ENCODE assay signal across 8 mouse cellular contexts in genomic region chr2:28641435-28641941, GRCm38 (mm10). TPM values are rescaled to one million over a fixed set of nuclear protein-coding genes. Genes with fewer than 3 reads are reported as not detected.
A peak's percentile ranks its signal among the peaks of the same experiment; 100 is the strongest.
DNase-seq lines count a peak whose midpoint lies in the region; ATAC-seq and TF ChIP-seq lines count a peak whose summit lies in the region.

No protein-coding gene starts in this region.

- no peaks in the 10 kb centered on the region for H3K27me3 ChIP-seq in erythroblast, embryonic 14.5 days (ENCODE audit: control insufficient read depth)
- H3K27me3 ChIP-seq in thymus, adult 2 months (ENCODE audit: control insufficient read depth, insufficient read depth, low read length): no peaks in the 10 kb centered on the region
- no peaks in the 10 kb centered on the region for H3K27me3 ChIP-seq in hindbrain, embryonic 14.5 days (ENCODE audit: control insufficient read depth, insufficient read depth, low read length)
- H3K27me3 ChIP-seq in liver, embryonic 13.5 days: no peaks in the 10 kb centered on the region

- H3K4me3 ChIP-seq in erythroblast, embryonic 14.5 days (replicated peaks): peak overlapping the region; percentile 94
- H3K4me3 ChIP-seq in thymus, adult 2 months (ENCODE audit: control insufficient read depth, insufficient read depth, low read length): peak overlapping the region; percentile 86
- peak overlapping the region; percentile 98 for H3K4me3 ChIP-seq in hindbrain, embryonic 14.5 days (replicated peaks; ENCODE audit: low read length)
- peak overlapping the region; percentile 100 for H3K4me3 ChIP-seq in liver, embryonic 13.5 days (replicated peaks)

- no peak for DNase-seq in thymus, adult 2 months
- no peak for DNase-seq in thymus, postnatal 0 days (ENCODE audit: low spot score)
- no peak for DNase-seq in hindbrain, embryonic 14.5 days (ENCODE audit: low spot score)
- peak; percentile 29 for DNase-seq in liver, embryonic 13.5 days
- DNase-seq in right cerebral cortex, postnatal 36 days (ENCODE audit: low spot score in 2 of 2): peak; percentile 14 to 20
- no peak for DNase-seq in urinary bladder, postnatal 36 days (ENCODE audit: low spot score in 2 of 2)

- ATAC-seq in erythroblast, adult 5-6 weeks (replicated peaks; ENCODE audit: low FRiP score, poor library complexity, severe bottlenecking): no peak
- ATAC-seq in hindbrain, embryonic 14.5 days (ENCODE audit: low FRiP score): peak; percentile 75
- peak; percentile 55 for ATAC-seq in liver, embryonic 13.5 days (ENCODE audit: low read depth)

- under 1% methylated on average over 43 of the region's 43 CpGs for WGBS in thymus, adult 2 months
- 1% methylated on average over 43 of the region's 43 CpGs for WGBS in hindbrain, embryonic 14.5 days
- under 1% methylated on average over 42 of the region's 43 CpGs for WGBS in liver, embryonic 13.5 days (ENCODE audit: insufficient replicate concordance)

- peaks cover 62% of the 10 kb centered on the region for H3K4me1 ChIP-seq in erythroblast, embryonic 14.5 days (ENCODE audit: control insufficient read depth)
- H3K4me1 ChIP-seq in thymus, adult 2 months (replicated peaks; ENCODE audit: control insufficient read depth, insufficient read depth, low read length): peaks cover 14% of the 10 kb centered on the region
- H3K4me1 ChIP-seq in hindbrain, embryonic 14.5 days (replicated peaks; ENCODE audit: control insufficient read depth, insufficient read depth, low read length): peaks cover 27% of the 10 kb centered on the region
- peaks cover 70% of the 10 kb centered on the region for H3K4me1 ChIP-seq in liver, embryonic 13.5 days (replicated peaks)

- no peak for TF ChIP-seq POLR2A in thymus, adult 2 months (IDR thresholded peaks at IDR 0.05; ENCODE audit: control insufficient read depth, extremely low read depth, insufficient read depth, low read length, poor library complexity)

- TF ChIP-seq CTCF in thymus, adult 2 months (IDR thresholded peaks at IDR 0.05; ENCODE audit: borderline replicate concordance, control insufficient read depth, extremely low read depth, insufficient read depth, low read length, poor library complexity): no peak

- no peaks in the 10 kb centered on the region for H3K9me3 ChIP-seq in erythroblast, embryonic 14.5 days (ENCODE audit: control insufficient read depth, low read length)
- no peaks in the 10 kb centered on the region for H3K9me3 ChIP-seq in hindbrain, embryonic 14.5 days (ENCODE audit: control insufficient read depth, low read length)
- no peaks in the 10 kb centered on the region for H3K9me3 ChIP-seq in liver, embryonic 13.5 days (replicated peaks)

- no peaks in the 10 kb centered on the region; the same call in 1 of the 2 replicates for H3K36me3 ChIP-seq in erythroblast, embryonic 14.5 days (ENCODE audit: control insufficient read depth)
- H3K36me3 ChIP-seq in thymus, adult 2 months (ENCODE audit: control insufficient read depth, insufficient read depth, low read length): no peaks in the 10 kb centered on the region
- H3K36me3 ChIP-seq in hindbrain, embryonic 14.5 days (replicated peaks; ENCODE audit: control insufficient read depth, insufficient read depth): no peaks in the 10 kb centered on the region
- H3K36me3 ChIP-seq in liver, embryonic 13.5 days: no peaks in the 10 kb centered on the region

- peak overlapping the region; percentile 63 for H3K4me2 ChIP-seq in hindbrain, embryonic 14.5 days (replicated peaks)
- peak overlapping the region; percentile 92 for H3K4me2 ChIP-seq in liver, embryonic 13.5 days

- H3K27ac ChIP-seq in thymus, adult 2 months (ENCODE audit: control insufficient read depth, insufficient read depth, low read length): no peak overlapping the region; the same call in 1 of the 2 replicates
- H3K27ac ChIP-seq in hindbrain, embryonic 14.5 days: peak overlapping the region; percentile 95
- H3K27ac ChIP-seq in liver, embryonic 13.5 days: peak overlapping the region; percentile 90

- H3K9ac ChIP-seq in hindbrain, embryonic 14.5 days: peak overlapping the region; percentile 94
- peak overlapping the region; percentile 96 for H3K9ac ChIP-seq in liver, embryonic 13.5 days

RNA-seq across cellular contexts. Expression of gene Tsc1, which starts 0.5 kb away (rescaled TPM):
- polyA plus RNA-seq in erythroblast, embryonic 14.5 days (2012): 0.56 and 0.79 TPM in 2 replicates
- total RNA-seq in erythroblast, adult 5-6 weeks (2015; ENCODE audit: low replicate concordance): 26.3 and 27.9 TPM in 2 replicates
- 31.6 and 53.1 TPM in 2 replicates for total RNA-seq in erythroblast, adult 5-6 weeks (2017; ENCODE audit: low replicate concordance)
- polyA plus RNA-seq in thymus, adult 2 months (2012; rRNA removed): 24.7 and 25.3 TPM in 2 replicates
- polyA plus RNA-seq in thymus, postnatal 0 days (2015; fragmentation: Nextera tagmentation; extraction: Ambion mirVana): 8.0 and 10.8 TPM in 2 replicates
- polyA plus RNA-seq in hindbrain, embryonic 14.5 days (2014; fragmentation: Nextera tagmentation; extraction: Ambion mirVana): 29.2 and 29.4 TPM in 2 replicates
- polyA plus RNA-seq in liver, embryonic 13.5 days (2015; fragmentation: Nextera tagmentation; extraction: Ambion mirVana): 7.8 and 8.4 TPM in 2 replicates

RNA-seq across cellular contexts. Expression of gene Gfi1b, which starts 19.7 kb away (rescaled TPM):
- 35.4 and 47.5 TPM in 2 replicates for polyA plus RNA-seq in erythroblast, embryonic 14.5 days (2012)
- 45.9 and 46.2 TPM in 2 replicates for total RNA-seq in erythroblast, adult 5-6 weeks (2015; ENCODE audit: low replicate concordance)
- total RNA-seq in erythroblast, adult 5-6 weeks (2017; ENCODE audit: low replicate concordance): 26.5 and 53.9 TPM in 2 replicates
- polyA plus RNA-seq in thymus, adult 2 months (2012; rRNA removed): 1.8 and 2.0 TPM in 2 replicates
- 1.1 and 1.8 TPM in 2 replicates for polyA plus RNA-seq in thymus, postnatal 0 days (2015; fragmentation: Nextera tagmentation; extraction: Ambion mirVana)
- polyA plus RNA-seq in hindbrain, embryonic 14.5 days (2014; fragmentation: Nextera tagmentation; extraction: Ambion mirVana): not detected in 2 replicates
- 99.2 and 109 TPM in 2 replicates for polyA plus RNA-seq in liver, embryonic 13.5 days (2015; fragmentation: Nextera tagmentation; extraction: Ambion mirVana)

RNA-seq across cellular contexts. Expression of gene Gtf3c5, which starts 57.9 kb away (rescaled TPM):
- polyA plus RNA-seq in erythroblast, embryonic 14.5 days (2012): 1.8 and 2.1 TPM in 2 replicates
- total RNA-seq in erythroblast, adult 5-6 weeks (2015; ENCODE audit: low replicate concordance): 4.0 and 6.3 TPM in 2 replicates
- 2.8 and 2.9 TPM in 2 replicates for total RNA-seq in erythroblast, adult 5-6 weeks (2017; ENCODE audit: low replicate concordance)
- 33.7 and 34.5 TPM in 2 replicates for polyA plus RNA-seq in thymus, adult 2 months (2012; rRNA removed)
- polyA plus RNA-seq in thymus, postnatal 0 days (2015; fragmentation: Nextera tagmentation; extraction: Ambion mirVana): 18.8 and 20.7 TPM in 2 replicates
- polyA plus RNA-seq in hindbrain, embryonic 14.5 days (2014; fragmentation: Nextera tagmentation; extraction: Ambion mirVana): 28.6 and 29.3 TPM in 2 replicates
- polyA plus RNA-seq in liver, embryonic 13.5 days (2015; fragmentation: Nextera tagmentation; extraction: Ambion mirVana): 16.9 and 19.3 TPM in 2 replicates

RNA-seq across cellular contexts. Expression of gene Spaca9, which starts 58.0 kb away (rescaled TPM):
- polyA plus RNA-seq in erythroblast, embryonic 14.5 days (2012): not detected in 2 replicates
- total RNA-seq in erythroblast, adult 5-6 weeks (2015; ENCODE audit: low replicate concordance): not detected in 2 replicates
- 0.85 TPM in 1 of 2 replicates, not detected in the other for total RNA-seq in erythroblast, adult 5-6 weeks (2017; ENCODE audit: low replicate concordance)
- polyA plus RNA-seq in thymus, adult 2 months (2012; rRNA removed): 1.6 and 2.5 TPM in 2 replicates
- polyA plus RNA-seq in thymus, postnatal 0 days (2015; fragmentation: Nextera tagmentation; extraction: Ambion mirVana): 1.9 and 3.2 TPM in 2 replicates
- 4.1 and 6.2 TPM in 2 replicates for polyA plus RNA-seq in hindbrain, embryonic 14.5 days (2014; fragmentation: Nextera tagmentation; extraction: Ambion mirVana)
- polyA plus RNA-seq in liver, embryonic 13.5 days (2015; fragmentation: Nextera tagmentation; extraction: Ambion mirVana): 2.0 and 2.4 TPM in 2 replicates

RNA-seq across cellular contexts. Expression of gene Ak8, which starts 58.5 kb away (rescaled TPM):
- not detected in 2 replicates for polyA plus RNA-seq in erythroblast, embryonic 14.5 days (2012)
- not detected in 2 replicates for total RNA-seq in erythroblast, adult 5-6 weeks (2015; ENCODE audit: low replicate concordance)
- total RNA-seq in erythroblast, adult 5-6 weeks (2017; ENCODE audit: low replicate concordance): not detected in 2 replicates
- 0.75 and 0.89 TPM in 2 replicates for polyA plus RNA-seq in thymus, adult 2 months (2012; rRNA removed)
- 0.90 and 1.0 TPM in 2 replicates for polyA plus RNA-seq in thymus, postnatal 0 days (2015; fragmentation: Nextera tagmentation; extraction: Ambion mirVana)
- polyA plus RNA-seq in hindbrain, embryonic 14.5 days (2014; fragmentation: Nextera tagmentation; extraction: Ambion mirVana): 2.2 and 2.7 TPM in 2 replicates
- polyA plus RNA-seq in liver, embryonic 13.5 days (2015; fragmentation: Nextera tagmentation; extraction: Ambion mirVana): 0.16 and 0.34 TPM in 2 replicates

Comparison
In these comparisons a context has a peak if more than half of its experiments do, and no peak if none do; other contexts are left out.
1. DNase-seq: peak in liver, embryonic 13.5 days (single experiment) and right cerebral cortex, postnatal 36 days (2 of 2); none in thymus, adult 2 months (single experiment), thymus, postnatal 0 days (single experiment), hindbrain, embryonic 14.5 days (single experiment) and urinary bladder, postnatal 36 days (0 of 2).
2. RNA of gene Gfi1b, which starts 19.7 kb away (polyA plus RNA-seq): 99.2 to 109 TPM in liver, embryonic 13.5 days and 35.4 to 47.5 TPM in erythroblast, embryonic 14.5 days; 1.8 to 2.0 TPM in thymus, adult 2 months, 1.1 to 1.8 TPM in thymus, postnatal 0 days and not detected in hindbrain, embryonic 14.5 days; every median in the first group is over 10 times any median in the second.
3. Peak in every context shown above with its lines, with median percentiles within 50 percentile points of each other: H3K4me3 ChIP-seq.